Mouse (Mus musculus) hematopoietic stem cell, adult 5-6 weeks (primary cell): ENCODE measurements around the gene Syt13. TPM values are rescaled to one million over a fixed set of nuclear protein-coding genes. Genes with fewer than 3 reads are reported as not detected.

Experiments used
- ATAC-seq, 2 experiments: fragments of 125-278 bp in 1 of 2; replicated peaks in 1 of 2; 2 replicates each; pipeline ENCODE4 v1.8.0; 2016 to 2017; ENCODE audit warnings: inconsistent platforms in 2 of 2, mild to moderate bottlenecking in 2 of 2, moderate number of reproducible peaks in 2 of 2, low read depth in 1 of 2, moderate TSS enrichment in 1 of 2; ENCODE audit not compliant: low FRiP score in 2 of 2, poor library complexity in 2 of 2, severe bottlenecking in 2 of 2, insufficient read depth in 1 of 2, low TSS enrichment in 1 of 2
- total RNA-seq: library from RNA; stranded (forward); fragments of 172-1452, 232-1000 nt; gene quantifications from 2 replicates; pipeline ENCODE4 v1.2.3, GENCODE M21; 2017

Syt13 gene
- total RNA-seq, 1 experiment from 2014 or later: not detected

DNA sequence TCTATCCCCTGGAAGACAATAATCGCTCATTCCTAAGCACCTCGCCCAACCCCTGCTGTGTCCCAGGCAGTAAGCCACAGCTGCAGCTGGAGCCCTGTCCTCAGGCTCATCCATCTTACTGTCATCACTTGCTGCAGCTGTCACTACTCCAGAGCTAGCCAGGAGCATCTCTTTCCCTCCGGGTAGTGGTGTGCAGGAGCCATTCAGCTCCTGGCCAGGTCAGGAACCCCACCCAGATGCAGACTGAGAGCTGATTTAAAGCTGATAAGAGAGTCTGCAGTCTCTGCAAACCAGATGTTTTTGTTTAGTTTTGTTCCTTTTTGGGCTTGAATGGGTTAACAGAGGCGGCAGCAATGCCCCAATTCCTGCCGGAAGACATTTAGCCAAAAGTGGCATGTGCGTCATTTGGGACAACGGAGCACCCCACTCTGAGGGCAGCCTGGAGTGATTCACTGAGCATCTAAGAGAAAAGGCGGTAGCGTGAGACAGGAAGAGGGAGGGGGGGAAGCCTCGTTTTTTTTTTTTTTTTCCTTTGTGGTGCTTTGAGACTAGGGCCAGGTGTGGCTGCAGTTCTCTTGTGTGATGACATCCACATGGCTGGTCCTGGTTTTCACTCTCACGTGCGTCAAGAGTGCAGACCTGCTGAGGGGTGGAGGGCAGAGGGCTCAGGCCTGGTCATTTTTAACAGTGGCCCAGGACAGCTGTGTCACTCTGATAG is 33.2 kb downstream of the Syt13 start:
- ATAC-seq: peak in 1 of 2 experiments; percentile 49; a peak in 2 of 4 replicates

DNA sequence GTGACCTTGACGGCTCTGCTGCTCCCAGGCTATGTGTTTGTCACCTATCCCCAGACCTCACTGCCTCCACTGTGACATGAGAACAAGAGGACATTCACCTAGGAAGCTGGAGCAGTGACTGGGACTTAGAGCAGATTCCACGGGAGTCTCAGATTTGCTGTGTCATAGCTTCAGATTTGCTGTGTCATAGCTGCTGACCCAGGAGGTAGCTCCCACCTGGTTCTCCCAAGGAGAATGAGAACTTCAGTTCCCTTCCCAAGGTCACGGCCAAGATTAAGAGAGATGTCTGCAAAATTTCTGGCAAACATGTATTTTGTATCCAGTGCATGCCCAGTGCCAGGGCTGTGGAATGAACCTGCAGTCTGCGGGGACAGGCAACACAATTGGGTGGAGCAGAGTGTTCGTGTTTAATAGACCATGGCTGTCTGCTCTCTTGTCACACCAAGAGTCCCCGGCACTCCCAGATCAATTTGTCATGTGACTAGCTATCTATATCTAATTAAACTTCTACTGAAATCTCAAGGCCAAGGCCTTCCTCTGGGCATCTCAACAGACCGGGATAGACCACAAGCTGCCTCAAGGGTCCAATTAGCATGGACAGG is 33.9 kb downstream of the Syt13 start:
- no peak for ATAC-seq

GRCm38 (mm10) chr2:92949518-92949917 is 34.6 kb downstream of the Syt13 start:
- no peak for ATAC-seq

GRCm38 (mm10) chr2:92953450-92953849 is 38.6 kb downstream of the Syt13 start:
- no peak for ATAC-seq

GRCm38 (mm10) chr2:92954404-92955114 is 39.7 kb downstream of the Syt13 start:
- ATAC-seq: peak in 1 of 2 experiments; percentile 56; a peak in 1 of 4 replicates

DNA sequence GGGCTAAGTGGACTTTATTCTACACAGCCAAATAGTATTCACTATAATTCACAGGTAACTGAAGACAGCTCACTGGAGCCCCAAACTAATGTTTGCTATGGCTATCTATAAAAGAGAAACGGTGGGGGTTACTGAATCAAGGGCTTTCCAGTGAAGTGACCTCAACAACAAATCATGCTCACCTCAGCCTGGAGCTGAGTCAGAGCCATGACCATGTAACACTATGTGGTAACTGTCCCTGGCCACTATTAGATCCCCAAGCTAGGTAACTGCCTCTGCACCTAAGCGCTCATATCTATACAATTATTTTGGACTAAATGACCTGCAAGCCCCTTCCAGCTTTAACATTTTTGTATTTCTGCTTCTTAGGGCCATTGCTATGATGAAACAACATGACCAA is 42.0 kb downstream of the Syt13 start:
- ATAC-seq: no peak

GRCm38 (mm10) chr2:92958640-92959039 is 43.7 kb downstream of the Syt13 start:
- no peak for ATAC-seq

DNA sequence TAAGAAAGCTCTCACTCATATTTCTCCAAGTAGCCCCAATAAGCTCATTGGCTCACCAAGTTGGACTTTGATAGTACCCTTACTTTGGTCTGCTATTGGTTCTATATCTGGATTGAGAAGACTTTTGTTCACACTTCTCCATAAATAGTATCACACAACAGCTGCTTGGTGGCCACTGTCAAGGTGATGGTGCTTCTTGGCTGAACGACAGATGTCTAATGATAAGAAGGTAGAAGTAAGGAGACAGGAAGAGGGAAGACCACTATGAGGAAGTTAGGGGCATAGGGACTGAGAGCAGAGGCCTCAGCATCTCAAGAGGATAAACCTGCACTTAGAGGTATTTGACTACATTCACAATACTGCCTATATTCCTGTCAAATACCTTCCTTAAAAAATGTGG is 49.4 kb downstream of the Syt13 start:
- no peak for ATAC-seq

DNA sequence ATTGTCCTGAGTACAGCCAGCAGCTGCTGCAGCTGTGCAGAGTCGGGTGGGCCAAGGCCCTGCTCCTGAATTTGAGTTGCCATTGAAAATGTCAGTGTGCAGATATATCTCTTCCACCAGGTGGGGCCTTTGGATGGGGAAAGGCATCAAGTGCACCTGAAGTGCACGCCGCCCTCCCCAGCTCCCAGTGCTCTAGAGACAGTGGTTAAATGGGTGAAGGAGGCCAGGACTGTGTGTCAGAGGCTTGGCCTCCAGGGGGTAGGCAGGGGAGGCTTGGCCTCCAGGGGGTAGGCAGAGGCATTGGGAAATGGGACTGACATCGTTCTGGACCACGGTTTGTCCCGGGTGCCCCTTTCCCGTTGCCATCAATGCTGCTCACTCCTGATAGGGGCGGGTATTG is 51.4 kb downstream of the Syt13 start:
- ATAC-seq: no peak

GRCm38 (mm10) chr2:92967032-92967838 is 52.3 kb downstream of the Syt13 start:
- no peak for ATAC-seq

- no peak for ATAC-seq
Observed at GRCm38 (mm10) chr2:92967839-92968166, 52.9 kb downstream of the Syt13 start.

GRCm38 (mm10) chr2:92971069-92971468 is 56.2 kb downstream of the Syt13 start:
- no peak for ATAC-seq

DNA sequence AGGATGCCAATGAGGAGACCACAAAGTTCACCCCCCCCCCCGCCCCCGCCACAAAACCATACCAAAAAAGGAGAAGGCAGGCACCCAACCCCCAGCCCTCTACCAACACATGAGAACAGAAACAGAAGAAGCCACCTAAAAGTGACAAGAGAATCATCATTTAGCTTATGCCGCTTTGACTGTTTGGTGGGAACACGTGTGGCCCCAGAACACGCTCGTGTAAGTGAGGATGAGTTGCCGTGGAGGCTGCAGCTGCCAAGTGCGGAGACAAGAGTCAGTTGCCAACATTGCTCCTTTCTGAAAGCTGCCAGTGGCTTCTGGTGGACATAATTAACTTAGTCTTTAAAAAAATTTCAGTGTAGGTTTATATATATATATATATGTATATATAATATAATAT is 56.6 kb downstream of the Syt13 start:
- ATAC-seq: no peak

GRCm38 (mm10) chr2:92972071-92972470 is 57.2 kb downstream of the Syt13 start:
- ATAC-seq: no peak

GRCm38 (mm10) chr2:92973646-92974045 is 58.7 kb downstream of the Syt13 start:
- ATAC-seq: no peak

DNA sequence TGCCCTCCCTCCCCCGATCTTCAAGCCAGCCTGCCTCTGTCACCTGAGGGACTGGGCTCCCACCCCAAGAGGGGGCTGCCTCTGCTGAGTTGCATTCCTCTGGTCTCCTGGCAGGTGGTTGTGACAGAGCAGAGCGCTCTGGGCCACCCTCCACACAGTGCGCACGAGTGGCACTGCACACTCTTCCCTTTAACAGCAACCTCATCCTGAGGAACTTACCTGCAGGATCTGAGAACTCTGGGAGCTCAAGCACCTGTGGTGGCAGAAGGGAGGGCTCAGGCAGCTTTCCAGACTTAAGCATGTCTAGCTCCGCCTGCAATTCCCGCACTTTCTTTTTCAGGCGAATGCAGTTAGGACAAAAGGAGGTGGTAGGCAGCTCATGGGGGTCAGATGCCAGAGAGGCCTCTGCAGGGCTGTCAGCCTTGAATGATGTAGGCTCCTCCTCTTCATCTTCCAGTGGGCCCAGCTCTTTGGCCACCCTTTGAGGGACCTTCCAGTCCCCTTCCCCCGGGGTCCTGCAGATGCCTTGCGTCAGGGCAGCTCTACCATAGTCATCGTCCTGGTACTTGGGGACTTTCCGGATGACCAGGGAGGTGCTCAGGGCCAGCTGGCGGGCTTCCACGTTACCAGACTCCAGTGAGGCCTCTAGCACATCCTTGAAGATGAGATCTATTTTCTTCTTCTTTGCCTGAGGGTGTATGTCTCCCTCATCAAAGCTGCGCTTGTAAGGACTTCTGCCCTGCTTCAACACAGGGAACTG is 60.3 kb downstream of the Syt13 start:
- no peak for ATAC-seq

GRCm38 (mm10) chr2:92980165-92980564 is 65.3 kb downstream of the Syt13 start:
- no peak for ATAC-seq
